Mouse (Mus musculus) ES-E14 (cell line): ENCODE measurements around the gene Mob3b.

Source experiments
- CHD2 ChIP-seq: IDR thresholded peaks from 2 replicates; pipeline ENCODE4 v1.6.1; 2014; ENCODE audit warnings: mild to moderate bottlenecking, low read depth, low read length, inconsistent platforms
- HCFC1 ChIP-seq: IDR thresholded peaks from 2 replicates; pipeline ENCODE4 v1.6.1; 2012; ENCODE audit warnings: low read length, inconsistent platforms, borderline replicate concordance; ENCODE audit not compliant: insufficient read depth
- MAFK ChIP-seq: IDR thresholded peaks from 2 replicates; pipeline ENCODE4 v1.6.1; 2014; ENCODE audit warnings: mild to moderate bottlenecking, low read depth, low read length, inconsistent platforms; ENCODE audit not compliant: insufficient read depth
- ZC3H11A ChIP-seq: IDR thresholded peaks from 2 replicates; pipeline ENCODE4 v1.6.1; 2012; ENCODE audit warnings: low read depth, mild to moderate bottlenecking, inconsistent platforms, low read length, borderline replicate concordance
- ZNF384 ChIP-seq: IDR thresholded peaks from 2 replicates; pipeline ENCODE4 v1.6.1; 2012; ENCODE audit warnings: low read depth, low read length, inconsistent platforms

DNA sequence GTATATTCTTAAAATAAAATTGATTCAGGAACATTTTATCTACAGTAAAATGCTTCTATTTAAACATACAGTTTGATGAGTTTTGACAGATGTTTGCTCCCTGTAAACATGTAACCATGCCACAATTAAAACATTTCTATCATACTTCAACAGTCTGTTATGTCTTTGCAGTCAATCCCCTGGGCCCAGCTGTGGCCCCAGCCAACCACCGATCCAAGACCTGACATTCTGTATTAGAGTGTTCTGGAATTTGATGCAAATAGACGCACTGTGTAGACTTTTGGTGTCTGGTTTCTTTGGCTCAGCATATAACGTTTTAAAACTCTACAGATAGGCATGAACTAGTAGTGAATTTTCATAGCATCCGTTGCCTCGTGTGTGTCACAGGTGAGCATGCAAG is 182.5 kb downstream of the Mob3b start:
- TF ChIP-seq MAFK = no peak
- TF ChIP-seq HCFC1 = no peak
- TF ChIP-seq CHD2 = no peak
- no peak for TF ChIP-seq ZNF384
- no peak for TF ChIP-seq ZC3H11A
